Mouse (Mus musculus) left cerebral cortex, adult 2 months (tissue): ENCODE measurements around the gene Gm11238. TPM values are rescaled to one million over a fixed set of nuclear protein-coding genes. Genes with fewer than 3 reads are reported as not detected.
"Not testable (repeated sequence)": the region's sequence is repeated elsewhere in the genome, so short reads cannot be mapped to it uniquely, and the experiment has no call there.

ENCODE experiments used
- DNase-seq, 2 experiments: peaks; one replicate each; pipeline ENCODE4 v3.0.0; 2021 to 2022; ENCODE audit warnings: low spot score in 2 of 2, mixed read lengths in 1 of 2; ENCODE audit errors: extremely low spot score in 1 of 2
- H3K27ac ChIP-seq: fragments of 200-600 bp; 2 replicates; pipeline ENCODE4 v1.8.1; 2022
- H3K4me3 ChIP-seq: fragments of 200-600 bp; 2 replicates; pipeline ENCODE4 v1.8.1; 2022
- CTCF ChIP-seq: fragments of 200-600 bp; IDR thresholded peaks from 2 replicates; pipeline ENCODE4 v1.8.1; 2022; ENCODE audit warnings: antibody characterized with exemption, mild to moderate bottlenecking, moderate library complexity
- intact Hi-C: fragments of 180-260 bp; cut with DNase I; formaldehyde crosslinking; loops from one replicate; pipeline ENCODE4 v1.15.1; 2025
- long read RNA-seq, 2 experiments: library from polyadenylated mRNA; stranded (forward); transcript quantifications; one replicate each; pipeline ENCODE4 v2.0.0; 2021; ENCODE audit warnings: borderline mapping rate in 2 of 2
- total RNA-seq, 2 experiments: library from RNA; stranded (reverse); gene quantifications; 2 replicates each; pipeline ENCODE4 v1.2.3; 2021

The Gm11238 gene
- not detected for total RNA-seq
- long read RNA-seq, experiment 1 = 0 reads
- long read RNA-seq, experiment 2 = 0 reads

DNA sequence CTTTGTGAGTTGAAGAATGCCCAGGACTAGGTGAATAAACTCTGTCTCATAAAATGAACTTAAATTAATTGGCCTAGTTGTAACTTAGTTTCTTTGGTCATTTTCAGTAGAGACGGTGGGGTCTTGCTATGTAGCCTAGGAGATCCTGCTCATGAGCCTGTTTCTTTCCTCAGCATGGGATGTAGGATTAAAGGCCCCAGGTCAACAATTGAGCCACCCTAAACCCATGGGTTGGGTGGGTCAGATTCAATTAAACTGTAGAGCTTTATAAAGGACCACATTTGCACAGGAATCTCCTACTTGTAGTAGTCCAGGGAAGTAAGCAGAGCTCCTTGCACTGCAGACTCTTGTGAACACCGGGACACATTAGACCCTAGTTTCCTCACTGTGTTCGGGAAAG, at the start of gene Gm11238:
Gene Gm11238 (plus strand): TSS at position 301 of the 400 bp plus-strand sequence.
- H3K27ac ChIP-seq, DNase-seq, H3K4me3 ChIP-seq, intact Hi-C loops: not testable (repeated sequence)

DNA sequence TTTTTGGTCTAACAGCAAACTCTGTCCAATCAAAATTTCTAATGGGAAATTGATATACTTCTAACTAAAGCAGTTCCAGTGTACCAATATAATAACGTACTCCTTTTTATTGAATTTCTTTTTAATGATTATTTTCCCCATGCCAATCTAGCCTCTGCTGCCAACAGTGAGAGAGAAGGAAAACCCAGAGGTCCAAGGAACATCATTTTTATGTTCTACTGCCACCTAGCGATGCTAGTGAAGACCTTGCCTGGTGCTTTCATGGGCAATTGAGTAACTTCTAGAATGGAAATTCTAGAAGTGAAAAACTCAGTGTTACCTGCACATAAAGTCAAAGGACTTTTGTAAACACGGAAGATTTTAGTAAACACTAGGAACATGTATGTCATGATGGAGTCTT, 8.4 kb upstream of the Gm11238 start:
- intact Hi-C loops = loop anchor here (10.0 kb wide), 1 partner anchor 636 kb away; no protein-coding TSS in a partner anchor
- Histone ChIP-seq H3K27ac (no peak overlapping the region), H3K4me3 (no peak overlapping the region)
- DNase-seq = no peak
- TF ChIP-seq CTCF = peak; percentile 72

DNA sequence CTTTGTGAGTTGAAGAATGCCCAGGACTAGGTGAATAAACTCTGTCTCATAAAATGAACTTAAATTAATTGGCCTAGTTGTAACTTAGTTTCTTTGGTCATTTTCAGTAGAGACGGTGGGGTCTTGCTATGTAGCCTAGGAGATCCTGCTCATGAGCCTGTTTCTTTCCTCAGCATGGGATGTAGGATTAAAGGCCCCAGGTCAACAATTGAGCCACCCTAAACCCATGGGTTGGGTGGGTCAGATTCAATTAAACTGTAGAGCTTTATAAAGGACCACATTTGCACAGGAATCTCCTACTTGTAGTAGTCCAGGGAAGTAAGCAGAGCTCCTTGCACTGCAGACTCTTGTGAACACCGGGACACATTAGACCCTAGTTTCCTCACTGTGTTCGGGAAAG, 15.0 kb downstream of the Gm11238 start, which contains the start of gene Gm11237:
Gene Gm11237 (plus strand): TSS at position 301 of the 400 bp plus-strand sequence.
- intact Hi-C loops, H3K27ac ChIP-seq, H3K4me3 ChIP-seq, DNase-seq: not testable (repeated sequence)

DNA sequence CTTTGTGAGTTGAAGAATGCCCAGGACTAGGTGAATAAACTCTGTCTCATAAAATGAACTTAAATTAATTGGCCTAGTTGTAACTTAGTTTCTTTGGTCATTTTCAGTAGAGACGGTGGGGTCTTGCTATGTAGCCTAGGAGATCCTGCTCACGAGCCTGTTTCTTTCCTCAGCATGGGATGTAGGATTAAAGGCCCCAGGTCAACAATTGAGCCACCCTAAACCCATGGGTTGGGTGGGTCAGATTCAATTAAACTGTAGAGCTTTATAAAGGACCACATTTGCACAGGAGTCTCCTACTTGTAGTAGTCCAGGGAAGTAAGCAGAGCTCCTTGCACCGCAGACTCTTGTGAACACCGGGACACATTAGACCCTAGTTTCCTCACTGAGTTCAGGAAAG, 30.1 kb downstream of the Gm11238 start, which contains the start of gene Gm11236:
Gene Gm11236 (plus strand): TSS at position 301 of the 400 bp plus-strand sequence.
- H3K27ac ChIP-seq, H3K4me3 ChIP-seq, DNase-seq, intact Hi-C loops: not testable (repeated sequence)

DNA sequence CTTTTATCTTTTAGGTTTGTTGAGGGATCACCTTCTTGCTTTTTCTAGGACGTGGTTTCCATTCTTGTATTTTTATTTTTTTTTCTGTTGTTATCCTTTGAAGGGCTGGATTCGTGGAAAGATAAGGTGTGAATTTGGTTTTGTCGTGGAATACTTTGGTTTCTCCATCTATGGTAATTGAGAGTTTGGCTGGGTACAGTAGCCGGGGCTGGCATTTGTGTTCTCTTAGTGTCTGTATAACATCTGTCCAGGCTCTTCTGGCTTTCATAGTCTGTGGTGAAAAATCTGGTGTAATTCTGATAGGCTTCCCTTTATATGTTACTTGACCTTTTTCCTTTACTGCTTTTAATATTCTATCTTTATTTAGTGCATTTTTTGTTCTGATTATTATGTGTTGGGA, 54.2 kb downstream of the Gm11238 start:
- H3K4me3 ChIP-seq, intact Hi-C loops, DNase-seq, H3K27ac ChIP-seq: not testable (repeated sequence)

DNA sequence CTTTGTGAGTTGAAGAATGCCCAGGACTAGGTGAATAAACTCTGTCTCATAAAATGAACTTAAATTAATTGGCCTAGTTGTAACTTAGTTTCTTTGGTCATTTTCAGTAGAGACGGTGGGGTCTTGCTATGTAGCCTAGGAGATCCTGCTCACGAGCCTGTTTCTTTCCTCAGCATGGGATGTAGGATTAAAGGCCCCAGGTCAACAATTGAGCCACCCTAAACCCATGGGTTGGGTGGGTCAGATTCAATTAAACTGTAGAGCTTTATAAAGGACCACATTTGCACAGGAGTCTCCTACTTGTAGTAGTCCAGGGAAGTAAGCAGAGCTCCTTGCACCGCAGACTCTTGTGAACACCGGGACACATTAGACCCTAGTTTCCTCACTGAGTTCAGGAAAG, 60.4 kb downstream of the Gm11238 start, which contains the start of gene Gm11239:
Gene Gm11239 (plus strand): TSS at position 301 of the 400 bp plus-strand sequence.
- DNase-seq, H3K4me3 ChIP-seq, intact Hi-C loops, H3K27ac ChIP-seq: not testable (repeated sequence)

DNA sequence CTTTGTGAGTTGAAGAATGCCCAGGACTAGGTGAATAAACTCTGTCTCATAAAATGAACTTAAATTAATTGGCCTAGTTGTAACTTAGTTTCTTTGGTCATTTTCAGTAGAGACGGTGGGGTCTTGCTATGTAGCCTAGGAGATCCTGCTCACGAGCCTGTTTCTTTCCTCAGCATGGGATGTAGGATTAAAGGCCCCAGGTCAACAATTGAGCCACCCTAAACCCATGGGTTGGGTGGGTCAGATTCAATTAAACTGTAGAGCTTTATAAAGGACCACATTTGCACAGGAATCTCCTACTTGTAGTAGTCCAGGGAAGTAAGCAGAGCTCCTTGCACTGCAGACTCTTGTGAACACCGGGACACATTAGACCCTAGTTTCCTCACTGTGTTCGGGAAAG, 75.5 kb downstream of the Gm11238 start, which contains the start of gene Gm428:
Gene Gm428 (plus strand): TSS at position 301 of the 400 bp plus-strand sequence.
- not testable (repeated sequence) for DNase-seq

More for the DNA sequence above, 75.5 kb downstream of the Gm11238 start, which contains the start of gene Gm428:
- H3K4me3 ChIP-seq, intact Hi-C loops, H3K27ac ChIP-seq: not testable (repeated sequence)

Other genes starting within 250 kb of the Gm11238 start
- not detected for gene Gm11487, start 202.8 kb upstream of the Gm11238 start, total RNA-seq
- gene Gm11237, start 15.1 kb downstream of the Gm11238 start, total RNA-seq = not detected
- not detected for gene Gm11236, start 30.2 kb downstream of the Gm11238 start, total RNA-seq
- not detected for gene Gm11239, start 60.5 kb downstream of the Gm11238 start, total RNA-seq
- not detected for gene Gm428, start 75.6 kb downstream of the Gm11238 start, total RNA-seq
- under 1 TPM in 1 of 2 experiments, not detected in 1; 0.11 TPM for gene Rasef, start 183.1 kb downstream of the Gm11238 start, total RNA-seq